Mouse (Mus musculus): ENCODE measurements at regions not wholly inside any gene's neighbourhood (a gene's known extent, or its start where the extent isn't known, plus 50 kb on each side); places are given as distances from the start of the nearest gene placed in this dataset.
A peak's percentile ranks its signal among the peaks of the same experiment; 100 is the strongest.

- DNase-seq: no peak
Measured at GRCm38 (mm10) chr8:73645582-73645981, 292.2 kb upstream of the Large1 start.

GRCm38 (mm10) chr8:73626798-73627197, 273.5 kb upstream of the Large1 start:
- DNase-seq: no peak

- peak; percentile 83 for DNase-seq
Measured at GRCm38 (mm10) chr8:73618946-73619345, 265.6 kb upstream of the Large1 start.

GRCm38 (mm10) chr8:73614631-73615030, 261.3 kb upstream of the Large1 start:
- DNase-seq: no peak

- DNase-seq: no peak
Measured at GRCm38 (mm10) chr8:73614106-73614505, 260.8 kb upstream of the Large1 start.

- no peak for DNase-seq
Measured at GRCm38 (mm10) chr8:73611583-73611982, 258.2 kb upstream of the Large1 start.

- no peak for DNase-seq
Measured at GRCm38 (mm10) chr8:73570599-73570998, 217.3 kb upstream of the Large1 start.

GRCm38 (mm10) chr8:73569963-73570362, 216.6 kb upstream of the Large1 start:
- no peak for DNase-seq
